Mouse (Mus musculus) limb, embryonic 14.5 days (tissue): ENCODE measurements at regions not wholly inside any gene's neighbourhood (a gene's known extent, or its start where the extent isn't known, plus 50 kb on each side); places are given as distances from the start of the nearest gene placed in this dataset.

Experiments used
- ATAC-seq: fragments of 200-750 bp; cut with Nextera tagmentation; 2 replicates; pipeline ENCODE4 v1.8.0; 2017; ENCODE audit warnings: low read depth, moderate number of reproducible peaks, moderate TSS enrichment; ENCODE audit not compliant: low FRiP score
- DNase-seq: peaks from one replicate; pipeline ENCODE4 v3.0.0-alpha.2; 2015; ENCODE audit warnings: low spot score
- H3K27ac ChIP-seq: fragments of 300-500 bp; sonication (generic); replicated peaks from 2 replicates; pipeline ENCODE4 v1.5.1; 2014; ENCODE audit warnings: low read depth, mild to moderate bottlenecking, low read length, moderate library complexity, mixed read lengths
- H3K27me3 ChIP-seq: fragments of 300-500 bp; sonication (generic); 2 replicates; pipeline ENCODE4 v1.6.1; 2014; ENCODE audit warnings: low read length, mixed read lengths; ENCODE audit not compliant: control insufficient read depth, insufficient read depth
- H3K36me3 ChIP-seq: fragments of 300-500 bp; sonication (generic); 2 replicates; pipeline ENCODE4 v1.6.1; 2014; ENCODE audit warnings: mild to moderate bottlenecking, low read length, moderate library complexity, mixed read lengths; ENCODE audit not compliant: control insufficient read depth, insufficient read depth
- H3K4me1 ChIP-seq: fragments of 300-500 bp; sonication (generic); 2 replicates; pipeline ENCODE4 v1.6.1; 2014; ENCODE audit warnings: antibody characterized with exemption, low read length, mixed read lengths; ENCODE audit not compliant: control insufficient read depth, insufficient read depth
- H3K4me2 ChIP-seq: fragments of 300-500 bp; sonication (generic); replicated peaks from 2 replicates; pipeline ENCODE4 v1.6.1; 2014; ENCODE audit warnings: low read depth, mild to moderate bottlenecking, low read length, moderate library complexity; ENCODE audit not compliant: severe bottlenecking
- H3K4me3 ChIP-seq: fragments of 300-500 bp; sonication (generic); replicated peaks from 2 replicates; pipeline ENCODE4 v1.5.1; 2014; ENCODE audit warnings: low read length
- H3K9ac ChIP-seq: fragments of 300-500 bp; sonication (generic); 2 replicates; pipeline ENCODE4 v1.6.1; 2014; ENCODE audit warnings: mild to moderate bottlenecking, low read depth, low read length, moderate library complexity; ENCODE audit not compliant: severe bottlenecking
- H3K9me3 ChIP-seq: fragments of 300-500 bp; sonication (generic); 2 replicates; pipeline ENCODE4 v1.6.1; 2016; ENCODE audit warnings: low read length; ENCODE audit not compliant: control insufficient read depth
- POLR2A ChIP-seq: fragments of 200-500 bp; IDR thresholded peaks from 2 replicates; pipeline ENCODE4 v1.8.0; 2012; ENCODE audit warnings: inconsistent platforms, mild to moderate bottlenecking, moderate library complexity, borderline replicate concordance; ENCODE audit not compliant: insufficient read depth, insufficient read length; ENCODE audit errors: extremely low read depth
- WGBS: fragments of 180-500 bp; shearing (Covaris S2); extraction: QIAGEN DNeasy Blood & Tissue Kit; methylation state at CpG from one replicate; pipeline ENCODE4 v1.1.7; 2014; 5-methylcytosine and 5-hydroxymethylcytosine counted together

GRCm38 (mm10) chr1:73857497-73857896, 266.8 kb downstream of the Tns1 start:
- Histone ChIP-seq H3K36me3 (no peaks in the 10 kb centered on the region), H3K4me2 (no peak overlapping the region), H3K27me3 (no peaks in the 10 kb centered on the region), H3K9me3 (no peaks in the 10 kb centered on the region), H3K4me3 (no peak overlapping the region), H3K4me1 (peaks cover 4% of the 10 kb centered on the region; the same call in 1 of the 2 replicates), H3K27ac (no peak overlapping the region), H3K9ac (no peak overlapping the region)
- DNase-seq (no peak), ATAC-seq (no peak)
- 45% methylated on average over 5 of the region's 5 CpGs for WGBS
- no peak for TF ChIP-seq POLR2A

DNA sequence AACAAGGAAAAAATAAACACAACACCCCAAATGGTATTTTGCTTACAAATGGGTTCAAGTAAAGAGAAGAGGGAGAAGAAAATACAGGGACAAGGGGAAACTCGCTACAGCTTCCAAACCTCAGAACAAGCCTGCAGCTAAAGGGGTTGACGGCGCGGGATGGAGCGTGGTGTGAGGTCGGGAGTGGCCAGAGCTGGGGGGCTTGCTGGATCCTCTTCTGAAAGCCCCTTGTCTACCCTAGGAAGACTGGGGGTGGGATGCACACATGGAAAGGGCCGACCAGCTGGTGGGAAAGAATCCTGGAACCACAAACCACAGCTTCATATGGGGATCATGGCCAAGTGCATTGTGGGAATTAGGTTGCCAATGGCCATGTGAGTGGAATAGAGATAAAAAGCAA, 267.4 kb downstream of the Tns1 start:
- Histone ChIP-seq H3K4me1 (no peaks in the 10 kb centered on the region; the same call in 1 of the 2 replicates), H3K9me3 (no peaks in the 10 kb centered on the region), H3K36me3 (no peaks in the 10 kb centered on the region), H3K27me3 (no peaks in the 10 kb centered on the region), H3K4me3 (no peak overlapping the region), H3K4me2 (no peak overlapping the region), H3K9ac (no peak overlapping the region), H3K27ac (no peak overlapping the region)
- DNase-seq: no peak
- ATAC-seq: no peak
- 95% methylated on average over 7 of the region's 7 CpGs for WGBS
- no peak for TF ChIP-seq POLR2A

- 92% methylated on average over 4 of the region's 4 CpGs for WGBS
- Histone ChIP-seq H3K27ac (no peak overlapping the region), H3K9ac (no peak overlapping the region), H3K4me1 (no peaks in the 10 kb centered on the region; the same call in 1 of the 2 replicates), H3K9me3 (no peaks in the 10 kb centered on the region), H3K4me3 (no peak overlapping the region), H3K4me2 (no peak overlapping the region), H3K27me3 (no peaks in the 10 kb centered on the region), H3K36me3 (no peaks in the 10 kb centered on the region)
- no peak for DNase-seq
- no peak for TF ChIP-seq POLR2A
- no peak for ATAC-seq
These were observed 268.9 kb downstream of the Tns1 start for GRCm38 (mm10) chr1:73855306-73855705.

DNA sequence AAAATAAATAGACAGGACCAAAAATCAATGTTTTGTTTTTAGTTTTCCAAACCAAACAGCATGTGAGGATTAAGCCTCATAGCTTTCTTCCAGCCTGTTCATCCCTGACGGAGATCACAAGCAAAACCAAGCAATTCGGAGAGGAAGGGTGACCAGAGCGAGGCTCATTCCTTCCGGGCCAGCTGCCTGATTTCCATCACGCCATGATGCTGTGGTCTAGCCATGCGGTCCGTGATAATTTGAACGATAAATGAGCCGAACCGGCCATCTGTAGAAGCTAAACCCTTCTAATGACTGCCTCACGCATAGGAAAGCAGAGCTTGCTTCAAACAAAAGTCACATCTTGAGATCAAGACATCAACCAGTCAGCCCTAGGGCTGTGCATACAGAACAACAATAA, 270.4 kb downstream of the Tns1 start:
- no peak overlapping the region for H3K27ac ChIP-seq
- DNase-seq: no peak
- 84% methylated on average over 11 of the region's 11 CpGs for WGBS
- TF ChIP-seq POLR2A: no peak
- no peaks in the 10 kb centered on the region for H3K9me3 ChIP-seq
- no peak overlapping the region for H3K4me2 ChIP-seq
- no peaks in the 10 kb centered on the region for H3K36me3 ChIP-seq
- no peak overlapping the region for H3K4me3 ChIP-seq
- H3K9ac ChIP-seq: no peak overlapping the region
- no peaks in the 10 kb centered on the region; the same call in 1 of the 2 replicates for H3K4me1 ChIP-seq
- ATAC-seq: no peak
- no peaks in the 10 kb centered on the region for H3K27me3 ChIP-seq

GRCm38 (mm10) chr1:73850173-73851014, 273.9 kb downstream of the Tns1 start:
- 67% methylated on average over 11 of the region's 11 CpGs for WGBS
- ATAC-seq: no peak; the same call in 1 of the 2 replicates
- Histone ChIP-seq H3K27ac (no peak overlapping the region), H3K36me3 (no peaks in the 10 kb centered on the region), H3K9ac (no peak overlapping the region), H3K4me3 (no peak overlapping the region), H3K4me2 (no peak overlapping the region), H3K27me3 (no peaks in the 10 kb centered on the region), H3K9me3 (no peaks in the 10 kb centered on the region), H3K4me1 (no peaks in the 10 kb centered on the region; the same call in 1 of the 2 replicates)
- DNase-seq: no peak
- TF ChIP-seq POLR2A: no peak

DNA sequence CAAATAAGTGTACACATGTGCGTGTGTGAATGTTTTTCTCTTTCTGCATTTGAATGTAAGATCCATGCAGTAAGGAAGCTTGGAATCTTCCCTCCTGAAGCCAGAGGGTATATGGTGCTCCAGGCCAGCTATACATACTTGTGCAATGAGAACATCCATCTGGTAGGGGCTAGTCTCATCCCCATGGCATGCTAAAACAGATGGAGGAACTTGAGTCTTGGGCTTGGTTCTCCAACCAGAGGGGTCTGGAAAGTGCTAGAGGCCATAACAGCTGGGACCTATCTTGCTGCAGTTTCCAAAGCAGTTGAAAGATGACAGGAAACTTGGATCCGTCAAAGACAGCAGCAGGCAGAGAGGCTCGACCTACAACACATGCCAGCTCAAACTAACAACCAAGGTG, 275.9 kb downstream of the Tns1 start:
- Histone ChIP-seq H3K4me3 (no peak overlapping the region), H3K9ac (no peak overlapping the region), H3K4me1 (no peaks in the 10 kb centered on the region), H3K9me3 (no peaks in the 10 kb centered on the region), H3K4me2 (no peak overlapping the region), H3K36me3 (no peaks in the 10 kb centered on the region), H3K27me3 (no peaks in the 10 kb centered on the region), H3K27ac (0 out of 2 replicates have a peak overlapping the region, but pooled peaks have one; percentile 4)
- peak; percentile 44; the same call in 1 of the 2 replicates for ATAC-seq
- no peak for TF ChIP-seq POLR2A
- WGBS: 54% methylated on average over 3 of the region's 3 CpGs
- DNase-seq: peak; percentile 48
